In the genomic region with DNA sequence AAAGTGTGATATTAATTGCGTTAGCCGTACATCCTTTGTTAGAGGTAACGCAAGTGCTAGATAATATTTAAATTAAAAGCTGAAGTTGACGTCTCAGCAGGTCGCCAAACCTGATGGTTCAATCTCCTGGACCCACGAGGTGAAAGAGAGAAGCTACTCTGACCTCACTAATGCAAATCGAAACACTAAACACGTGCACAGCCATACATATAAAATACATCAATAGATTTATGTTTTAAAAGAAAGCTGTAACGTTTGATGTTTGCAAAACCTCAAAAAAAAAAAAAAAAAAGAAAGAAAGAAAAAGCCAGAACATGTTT, we compare ENCODE assay signal across 8 mouse cellular contexts. TPM values are rescaled to one million over a fixed set of nuclear protein-coding genes. Genes with fewer than 3 reads are reported as not detected.
DNase-seq lines count a peak whose midpoint lies in the region; ATAC-seq and TF ChIP-seq lines count a peak whose summit lies in the region.

No protein-coding gene starts in this region.

- H3K27ac ChIP-seq in kidney, postnatal 0 days: no peak overlapping the region
- H3K27ac ChIP-seq in brown adipose tissue, adult 24 weeks (replicated peaks; ENCODE audit: low read depth, low read length): no peak overlapping the region
- H3K27ac ChIP-seq in intestine, embryonic 15.5 days: no peak overlapping the region
- no peak overlapping the region for H3K27ac ChIP-seq in neural tube, embryonic 12.5 days

- 6% methylated on average over 9 of the region's 9 CpGs for WGBS in kidney, postnatal 0 days
- WGBS in intestine, embryonic 15.5 days: 7% methylated on average over 9 of the region's 9 CpGs
- WGBS in neural tube, embryonic 12.5 days: 9% methylated on average over 9 of the region's 9 CpGs

- DNase-seq in kidney, postnatal 0 days (ENCODE audit: low spot score): no peak
- DNase-seq in kidney, postnatal 4 days: no peak
- no peak for DNase-seq in right cerebral cortex, adult 18-20 months
- DNase-seq in urinary bladder, postnatal 4 days (ENCODE audit: low spot score in 2 of 2): no peak
- DNase-seq in left cerebral cortex, postnatal 10 days (ENCODE audit: extremely low spot score in 1 of 2, low spot score in 2 of 2): no peak

- H3K9ac ChIP-seq in kidney, postnatal 0 days (ENCODE audit: low read depth, low read length): peak overlapping the region; percentile 86
- H3K9ac ChIP-seq in intestine, embryonic 15.5 days: peak overlapping the region; percentile 86
- H3K9ac ChIP-seq in neural tube, embryonic 12.5 days: peak overlapping the region; percentile 88; the same call in 1 of the 2 replicates

- TF ChIP-seq CTCF in kidney, postnatal 0 days (IDR thresholded peaks at IDR 0.05; ENCODE audit: low read depth): no peak

- H3K4me3 ChIP-seq in kidney, postnatal 0 days (replicated peaks; ENCODE audit: low read depth, low read length): peak overlapping the region; percentile 96
- peak overlapping the region; percentile 83 for H3K4me3 ChIP-seq in brown adipose tissue, adult 24 weeks (ENCODE audit: insufficient read depth, low read depth, low read length)
- peak overlapping the region; percentile 74 for H3K4me3 ChIP-seq in intestine, embryonic 15.5 days (replicated peaks)
- peak overlapping the region; percentile 74 for H3K4me3 ChIP-seq in neural tube, embryonic 12.5 days

- no peak for ATAC-seq in kidney, postnatal 0 days (replicated peaks; ENCODE audit: low FRiP score, low read depth)
- no peak for ATAC-seq in intestine, embryonic 15.5 days
- no peak for ATAC-seq in neural tube, embryonic 12.5 days (ENCODE audit: low FRiP score, low read depth)

- no peaks in the 10 kb centered on the region for H3K9me3 ChIP-seq in kidney, postnatal 0 days (replicated peaks; ENCODE audit: low read length)
- no peaks in the 10 kb centered on the region for H3K9me3 ChIP-seq in intestine, embryonic 15.5 days
- no peaks in the 10 kb centered on the region for H3K9me3 ChIP-seq in neural tube, embryonic 12.5 days

- H3K4me2 ChIP-seq in kidney, postnatal 0 days (ENCODE audit: low read length): peak overlapping the region; percentile 77
- H3K4me2 ChIP-seq in intestine, embryonic 15.5 days (replicated peaks): peak overlapping the region; percentile 81
- H3K4me2 ChIP-seq in neural tube, embryonic 12.5 days (replicated peaks): peak overlapping the region; percentile 60

- 0 out of 2 replicates have a peak, but pooled peaks cover 4% of the 10 kb centered on the region for H3K4me1 ChIP-seq in kidney, postnatal 0 days (replicated peaks; ENCODE audit: insufficient read depth, low read length)
- 0 out of 2 replicates have a peak, but pooled peaks cover 6% of the 10 kb centered on the region for H3K4me1 ChIP-seq in brown adipose tissue, adult 24 weeks (ENCODE audit: control insufficient read depth, insufficient read depth, insufficient read length, low read length)
- peaks cover 5% of the 10 kb centered on the region; the same call in 1 of the 2 replicates for H3K4me1 ChIP-seq in intestine, embryonic 15.5 days (replicated peaks)
- H3K4me1 ChIP-seq in neural tube, embryonic 12.5 days: 0 out of 2 replicates have a peak, but pooled peaks cover 6% of the 10 kb centered on the region

- H3K36me3 ChIP-seq in kidney, postnatal 0 days (ENCODE audit: insufficient read depth, low read length): 0 out of 2 replicates have a peak, but pooled peaks cover 5% of the 10 kb centered on the region
- no peaks in the 10 kb centered on the region for H3K36me3 ChIP-seq in intestine, embryonic 15.5 days
- peaks cover 7% of the 10 kb centered on the region for H3K36me3 ChIP-seq in neural tube, embryonic 12.5 days

- intact Hi-C loops in left cerebral cortex, postnatal 10 days (cut with DNase I): no loop called here

- no peaks in the 10 kb centered on the region for H3K27me3 ChIP-seq in kidney, postnatal 0 days (ENCODE audit: insufficient read depth, low read length)
- H3K27me3 ChIP-seq in intestine, embryonic 15.5 days (replicated peaks): no peaks in the 10 kb centered on the region
- no peaks in the 10 kb centered on the region for H3K27me3 ChIP-seq in neural tube, embryonic 12.5 days (replicated peaks)

RNA-seq across cellular contexts. Expression of gene Tstd3, which starts 9.9 kb away (rescaled TPM):
- polyA plus RNA-seq in kidney, postnatal 0 days (2015; fragmentation: Nextera tagmentation; extraction: Ambion mirVana): 10.8 and 14.0 TPM in 2 replicates
- polyA plus RNA-seq in brown adipose tissue, adult 24 weeks (2012; ENCODE audit: insufficient read depth, insufficient read length, missing spikeins): 44.4 and 45.0 TPM in 2 replicates
- 14.6 and 15.2 TPM in 2 replicates for polyA plus RNA-seq in intestine, embryonic 15.5 days (2015; fragmentation: Nextera tagmentation; extraction: Ambion mirVana)
- polyA plus RNA-seq in neural tube, embryonic 12.5 days (2016; fragmentation: Nextera tagmentation; extraction: Ambion mirVana): 26.0 and 26.6 TPM in 2 replicates
- 10 to 100 TPM; 16.7 to 17.9 TPM for total RNA-seq in left cerebral cortex, postnatal 10 days (2021)

RNA-seq across cellular contexts. Expression of gene Usp45, which starts 9.9 kb away (rescaled TPM):
- polyA plus RNA-seq in kidney, postnatal 0 days (2015; fragmentation: Nextera tagmentation; extraction: Ambion mirVana): 4.0 and 4.7 TPM in 2 replicates
- 8.4 and 9.5 TPM in 2 replicates for polyA plus RNA-seq in brown adipose tissue, adult 24 weeks (2012; ENCODE audit: insufficient read depth, insufficient read length, missing spikeins)
- 7.0 and 7.6 TPM in 2 replicates for polyA plus RNA-seq in intestine, embryonic 15.5 days (2015; fragmentation: Nextera tagmentation; extraction: Ambion mirVana)
- 8.7 and 10.1 TPM in 2 replicates for polyA plus RNA-seq in neural tube, embryonic 12.5 days (2016; fragmentation: Nextera tagmentation; extraction: Ambion mirVana)
- total RNA-seq in left cerebral cortex, postnatal 10 days (2021): 10 to 100 TPM; 25.0 to 31.2 TPM

RNA-seq across cellular contexts. Expression of gene Ccnc, which starts 49.4 kb away (rescaled TPM):
- polyA plus RNA-seq in kidney, postnatal 0 days (2015; fragmentation: Nextera tagmentation; extraction: Ambion mirVana): 37.4 and 40.2 TPM in 2 replicates
- 25.5 and 30.2 TPM in 2 replicates for polyA plus RNA-seq in brown adipose tissue, adult 24 weeks (2012; ENCODE audit: insufficient read depth, insufficient read length, missing spikeins)
- 36.8 and 37.4 TPM in 2 replicates for polyA plus RNA-seq in intestine, embryonic 15.5 days (2015; fragmentation: Nextera tagmentation; extraction: Ambion mirVana)
- polyA plus RNA-seq in neural tube, embryonic 12.5 days (2016; fragmentation: Nextera tagmentation; extraction: Ambion mirVana): 67.9 and 71.8 TPM in 2 replicates
- total RNA-seq in left cerebral cortex, postnatal 10 days (2021): 10 to 100 TPM; 40.9 to 43.3 TPM
